Mouse (Mus musculus) MEL (cell line): Measurements from ENCODE around the gene Limch1. TPM values are rescaled to one million over a fixed set of nuclear protein-coding genes. Genes with fewer than 3 reads are reported as not detected.

Source experiments
- DNase-seq: peaks from one replicate; pipeline ENCODE4 v3.0.0; 2011; ENCODE audit warnings: low read depth, low spot score
- H3K27ac ChIP-seq: 2 replicates; pipeline ENCODE4 v1.5.1; 2012; ENCODE audit warnings: low read depth, mild to moderate bottlenecking, control low read depth, low read length, moderate library complexity; ENCODE audit not compliant: control insufficient read depth
- H3K27me3 ChIP-seq, 2 experiments: fragments of 150-350 bp in 1 of 2; sonication (generic) in 1 of 2; 2 replicates each; pipeline ENCODE4 v1.6.1; 2012; ENCODE audit warnings: low read length in 2 of 2, mild to moderate bottlenecking in 2 of 2, improper control_type of control experiment in 1 of 2, moderate library complexity in 1 of 2; ENCODE audit not compliant: insufficient read depth in 2 of 2, control insufficient read depth in 1 of 2
- H3K36me3 ChIP-seq, 2 experiments: 2 replicates each; pipeline ENCODE4 v1.6.1; 2012 to 2014; ENCODE audit warnings: low read length in 2 of 2, improper control_type of control experiment in 1 of 2, inconsistent platforms in 1 of 2, mild to moderate bottlenecking in 1 of 2; ENCODE audit not compliant: insufficient read depth in 2 of 2, control insufficient read depth in 1 of 2
- H3K4me1 ChIP-seq, 2 experiments: fragments of 150-350 bp in 1 of 2; sonication (generic) in 1 of 2; 2 replicates each; pipeline ENCODE4 v1.6.1; 2012; ENCODE audit warnings: low read length in 2 of 2, improper control_type of control experiment in 1 of 2, mild to moderate bottlenecking in 1 of 2; ENCODE audit not compliant: insufficient read depth in 2 of 2, control insufficient read depth in 1 of 2
- H3K4me3 ChIP-seq, 2 experiments: fragments of 150-350 bp in 1 of 2; sonication (generic) in 1 of 2; 2 replicates each; pipeline ENCODE4 v1.5.1; 2012; ENCODE audit warnings: low read depth in 2 of 2, low read length in 2 of 2, mild to moderate bottlenecking in 2 of 2, moderate library complexity in 2 of 2, control low read depth in 1 of 2, improper control_type of control experiment in 1 of 2; ENCODE audit not compliant: control insufficient read depth in 1 of 2, insufficient read depth in 1 of 2
- H3K79me2 ChIP-seq: 2 replicates; pipeline ENCODE4 v1.6.1; 2012; ENCODE audit warnings: mild to moderate bottlenecking, low read length, moderate library complexity; ENCODE audit not compliant: control insufficient read depth, poor library complexity, insufficient read depth
- H3K9ac ChIP-seq: 2 replicates; pipeline ENCODE4 v1.6.1; 2012; ENCODE audit warnings: low read depth, mild to moderate bottlenecking, control low read depth, low read length, moderate library complexity; ENCODE audit not compliant: control insufficient read depth, poor library complexity, severe bottlenecking
- H3K9me3 ChIP-seq: fragments of 150-350 bp; sonication (generic); replicated peaks from 2 replicates; pipeline ENCODE4 v1.6.1; 2012; ENCODE audit warnings: mild to moderate bottlenecking, low read length, improper control_type of control experiment, moderate library complexity; ENCODE audit not compliant: insufficient read depth
- BHLHE40 ChIP-seq: IDR thresholded peaks from 2 replicates; pipeline ENCODE4 v1.6.1; 2012; ENCODE audit warnings: low read depth, mild to moderate bottlenecking, inconsistent platforms, low read length, improper control_type of control experiment, borderline replicate concordance
- CHD1 ChIP-seq: IDR thresholded peaks from 2 replicates; pipeline ENCODE4 v1.6.1; 2012; ENCODE audit warnings: low read depth, mild to moderate bottlenecking, inconsistent platforms, low read length, improper control_type of control experiment
- CHD2 ChIP-seq: IDR thresholded peaks from 2 replicates; pipeline ENCODE4 v1.6.1; 2011; ENCODE audit warnings: low read length, improper control_type of control experiment
- CTCF ChIP-seq, 3 experiments: IDR thresholded peaks in 2 of 3; conservative IDR thresholded peaks in 1 of 3; 2 replicates each; pipeline ENCODE4 v1.5.1; 2011 to 2012; ENCODE audit warnings: low read length in 3 of 3, low read depth in 2 of 3, mild to moderate bottlenecking in 2 of 3, improper control_type of control experiment in 1 of 3, inconsistent platforms in 1 of 3, mixed read lengths in 1 of 3, moderate library complexity in 1 of 3; ENCODE audit not compliant: control insufficient read depth in 1 of 3, insufficient read depth in 1 of 3, poor library complexity in 1 of 3, severe bottlenecking in 1 of 3
- E2F4 ChIP-seq: IDR thresholded peaks from 2 replicates; pipeline ENCODE4 v1.6.1; 2011; ENCODE audit warnings: low read depth, low read length, improper control_type of control experiment, borderline replicate concordance
- EP300 ChIP-seq, 2 experiments: IDR thresholded peaks; 2 replicates each; pipeline ENCODE4 v1.6.1; 2011; ENCODE audit warnings: improper control_type of control experiment in 2 of 2, low read length in 2 of 2, low read depth in 1 of 2, mild to moderate bottlenecking in 1 of 2
- ETS1 ChIP-seq: IDR thresholded peaks from 2 replicates; pipeline ENCODE4 v1.6.1; 2012; ENCODE audit warnings: low read depth, mild to moderate bottlenecking, inconsistent platforms, low read length, improper control_type of control experiment, moderate library complexity
- GABPA ChIP-seq: IDR thresholded peaks from 2 replicates; pipeline ENCODE4 v1.6.1; 2012; ENCODE audit warnings: low read depth, mild to moderate bottlenecking, inconsistent platforms, low read length, improper control_type of control experiment, moderate library complexity
- JUND ChIP-seq: IDR thresholded peaks from 2 replicates; pipeline ENCODE4 v1.6.1; 2011; ENCODE audit warnings: low read depth, mild to moderate bottlenecking, improper control_type of control experiment, low read length
- MAFK ChIP-seq: IDR thresholded peaks from 2 replicates; pipeline ENCODE4 v1.6.1; 2011; ENCODE audit warnings: low read depth, mild to moderate bottlenecking, low read length, improper control_type of control experiment, borderline replicate concordance
- MAZ ChIP-seq: IDR thresholded peaks from 2 replicates; pipeline ENCODE4 v1.6.1; 2012; ENCODE audit warnings: low read depth, mild to moderate bottlenecking, inconsistent platforms, low read length, improper control_type of control experiment
- MEF2A ChIP-seq: IDR thresholded peaks from 2 replicates; pipeline ENCODE4 v1.6.1; 2014; ENCODE audit warnings: low read depth, mild to moderate bottlenecking, inconsistent platforms, low read length, improper control_type of control experiment; ENCODE audit not compliant: poor library complexity, insufficient replicate concordance, severe bottlenecking; ENCODE audit errors: extremely low read depth
- MXI1 ChIP-seq: IDR thresholded peaks from 2 replicates; pipeline ENCODE4 v1.6.1; 2011; ENCODE audit warnings: mild to moderate bottlenecking, low read depth, low read length, improper control_type of control experiment
- MYB ChIP-seq: IDR thresholded peaks from 2 replicates; pipeline ENCODE4 v1.6.1; 2011; ENCODE audit warnings: mild to moderate bottlenecking, low read depth, low read length, improper control_type of control experiment
- MYC ChIP-seq: IDR thresholded peaks from 2 replicates; pipeline ENCODE4 v1.6.1; 2011; ENCODE audit warnings: low read depth, mild to moderate bottlenecking, low read length, improper control_type of control experiment, moderate library complexity
- NELFE ChIP-seq: IDR thresholded peaks from 2 replicates; pipeline ENCODE4 v1.6.1; 2011; ENCODE audit warnings: low read depth, low read length, improper control_type of control experiment
- NRF1 ChIP-seq: IDR thresholded peaks from 2 replicates; pipeline ENCODE4 v1.6.1; 2014; ENCODE audit warnings: low read depth, mild to moderate bottlenecking, inconsistent platforms, low read length, improper control_type of control experiment, moderate library complexity; ENCODE audit not compliant: poor library complexity, insufficient read depth, severe bottlenecking
- POLR2AphosphoS2 ChIP-seq: IDR thresholded peaks from 2 replicates; pipeline ENCODE4 v1.6.1; 2011; ENCODE audit warnings: low read length, improper control_type of control experiment
- POLR2AphosphoS5 ChIP-seq: IDR thresholded peaks from 2 replicates; pipeline ENCODE4 v1.6.1; 2012; ENCODE audit warnings: low read depth, borderline replicate concordance, mild to moderate bottlenecking, inconsistent platforms, low read length, moderate library complexity, mixed read lengths
- RCOR1 ChIP-seq: IDR thresholded peaks from 2 replicates; pipeline ENCODE4 v1.6.1; 2012; ENCODE audit warnings: low read depth, mild to moderate bottlenecking, inconsistent platforms, low read length, improper control_type of control experiment
- SIN3A ChIP-seq: IDR thresholded peaks from 2 replicates; pipeline ENCODE4 v1.6.1; 2012; ENCODE audit warnings: low read length, improper control_type of control experiment, inconsistent platforms
- SMC3 ChIP-seq: IDR thresholded peaks from 2 replicates; pipeline ENCODE4 v1.6.1; 2011; ENCODE audit warnings: low read depth, low read length, improper control_type of control experiment
- TBP ChIP-seq: IDR thresholded peaks from 2 replicates; pipeline ENCODE4 v1.8.0; 2011; ENCODE audit warnings: low read depth, low read length, improper control_type of control experiment
- UBTF ChIP-seq: IDR thresholded peaks from 2 replicates; pipeline ENCODE4 v1.6.1; 2012; ENCODE audit warnings: low read depth, mild to moderate bottlenecking, inconsistent platforms, low read length, improper control_type of control experiment, moderate library complexity, borderline replicate concordance; ENCODE audit not compliant: insufficient read depth
- USF1 ChIP-seq: IDR thresholded peaks from 2 replicates; pipeline ENCODE4 v1.6.1; 2014; ENCODE audit warnings: low read depth, mild to moderate bottlenecking, inconsistent platforms, low read length, improper control_type of control experiment, moderate library complexity
- ZC3H11A ChIP-seq: IDR thresholded peaks from 2 replicates; pipeline ENCODE4 v1.6.1; 2012; ENCODE audit warnings: low read depth, mild to moderate bottlenecking, inconsistent platforms, low read length, improper control_type of control experiment
- ZKSCAN1 ChIP-seq: IDR thresholded peaks from 2 replicates; pipeline ENCODE4 v1.6.1; 2012; ENCODE audit warnings: low read depth, mild to moderate bottlenecking, inconsistent platforms, low read length, improper control_type of control experiment, moderate library complexity
- ZNF384 ChIP-seq: IDR thresholded peaks from 2 replicates; pipeline ENCODE4 v1.6.1; 2012; ENCODE audit warnings: low read depth, mild to moderate bottlenecking, inconsistent platforms, low read length, improper control_type of control experiment
- polyA plus RNA-seq, 2 experiments: library from polyadenylated mRNA; stranded (reverse) in 1 of 2; unstranded in 1 of 2; fragments of >175 nt in 1 of 2; fragments of >200 nt in 1 of 2; gene quantifications; 2 replicates each; pipeline versions ENCODE4 v1.2.1 to v1.2.4; 2012; ENCODE audit warnings: low replicate concordance in 2 of 2, low read depth in 1 of 2; ENCODE audit not compliant: insufficient read length in 2 of 2, insufficient read depth in 1 of 2, missing spikeins in 1 of 2
- total RNA-seq: library from RNA; depleted of rRNA; stranded (reverse); fragments of 300-350 nt; gene quantifications from 2 replicates; pipeline ENCODE4 v1.2.3, GENCODE M21; 2012

Gene Limch1
- total and polyA plus RNA-seq, 3 experiments, result not detected

DNA sequence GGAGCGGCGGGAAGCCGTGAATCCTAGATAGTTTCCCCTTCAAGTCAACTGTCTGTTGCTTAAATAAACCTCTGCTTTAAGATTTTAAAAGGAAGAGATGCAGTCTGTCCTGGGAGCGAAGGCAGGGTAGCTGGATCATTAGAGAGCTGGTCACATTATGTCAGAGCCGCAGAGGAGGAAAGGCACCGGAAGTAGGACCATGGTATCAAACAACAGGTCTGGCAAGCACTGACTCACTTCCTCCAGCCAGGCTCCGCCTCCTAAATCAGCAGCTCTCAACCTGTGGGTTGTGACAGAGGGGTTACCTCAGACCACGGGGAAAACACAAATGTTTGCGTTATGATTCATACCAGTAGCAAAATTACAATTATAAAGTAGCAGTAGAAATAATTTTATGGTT lies 318.0 kb downstream of the Limch1 start:
- DNase-seq, result no peak
- H3K27ac ChIP-seq, result no peak overlapping the region
- no peaks in the 10 kb centered on the region for H3K9me3 ChIP-seq
- no peaks in the 10 kb centered on the region for H3K36me3 ChIP-seq
- TF ChIP-seq SMC3, result no peak
- TF ChIP-seq MYC, result no peak
- no peak for TF ChIP-seq ZC3H11A
- no peak for TF ChIP-seq BHLHE40
- TF ChIP-seq JUND, result no peak
- TF ChIP-seq POLR2AphosphoS5, result no peak
- TF ChIP-seq EP300 (IDR thresholded peaks at IDR 0.05; ENCODE audit: low read depth in 1 of 2, low read length in 2 of 2), result no peak
- no peak for TF ChIP-seq TBP
- TF ChIP-seq NRF1, result no peak
- TF ChIP-seq MEF2A, result no peak
- TF ChIP-seq USF1, result no peak
- no peak for TF ChIP-seq NELFE
- no peak for TF ChIP-seq RCOR1
- TF ChIP-seq ZKSCAN1, result no peak
- TF ChIP-seq, all 39 proteins: peak for 0
- H3K4me3 ChIP-seq, result no peak overlapping the region
- no peaks in the 10 kb centered on the region for H3K79me2 ChIP-seq
- no peaks in the 10 kb centered on the region for H3K27me3 ChIP-seq
- H3K4me1 ChIP-seq, result no peaks in the 10 kb centered on the region
- H3K9ac ChIP-seq, result no peak overlapping the region

DNA sequence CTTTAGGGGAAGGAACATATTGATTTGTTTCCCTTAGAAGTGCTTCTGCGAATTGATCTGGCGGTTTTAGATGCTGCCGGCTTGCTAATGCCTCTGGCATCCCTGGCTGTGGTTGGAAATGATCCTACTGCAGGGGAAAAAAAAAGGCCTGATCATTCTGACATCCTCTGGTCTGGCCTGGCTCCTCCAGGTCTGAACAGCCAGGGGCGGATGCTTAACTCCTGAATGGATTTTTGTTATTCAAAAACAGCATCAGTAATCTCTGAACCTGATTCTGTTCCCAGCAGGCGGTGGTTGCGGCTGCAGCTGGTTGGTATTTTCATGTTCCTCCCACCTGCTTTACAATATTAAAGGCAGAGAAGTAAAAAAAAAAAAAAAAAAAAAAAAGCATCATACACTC lies 337.5 kb downstream of the Limch1 start:
- Histone ChIP-seq H3K27me3 (no peaks in the 10 kb centered on the region), H3K9me3 (no peaks in the 10 kb centered on the region), H3K36me3 (no peaks in the 10 kb centered on the region)
- no peak for DNase-seq
- TF ChIP-seq NELFE, result no peak
- no peak for TF ChIP-seq MAZ
- no peak for TF ChIP-seq GABPA
- TF ChIP-seq ZNF384, result no peak
- no peak for TF ChIP-seq POLR2AphosphoS2
- no peak for TF ChIP-seq BHLHE40
- no peak for TF ChIP-seq EP300 (IDR thresholded peaks at IDR 0.05; ENCODE audit: low read depth in 1 of 2, low read length in 2 of 2)
- no peak for TF ChIP-seq CHD2
- TF ChIP-seq E2F4, result no peak
- TF ChIP-seq ZC3H11A, result no peak
- TF ChIP-seq ETS1, result no peak
- no peak for TF ChIP-seq CHD1
- no peak for TF ChIP-seq RCOR1
- TF ChIP-seq MYB, result no peak
- no peak for TF ChIP-seq MAFK
- TF ChIP-seq MXI1, result no peak
- no peak for TF ChIP-seq UBTF
- TF ChIP-seq CTCF (IDR thresholded peaks at IDR 0.05 in 2 of 3, conservative IDR thresholded peaks at IDR 0.05 in 1 of 3; ENCODE audit: control insufficient read depth in 1 of 3, insufficient read depth in 1 of 3, low read depth in 2 of 3, low read length in 3 of 3, poor library complexity in 1 of 3, severe bottlenecking in 1 of 3), result no peak
- TF ChIP-seq SIN3A, result no peak
- TF ChIP-seq, all 39 proteins: peak for 0
- Histone ChIP-seq H3K27ac (no peak overlapping the region), H3K4me3 (no peak overlapping the region), H3K4me1 (no peaks in the 10 kb centered on the region), H3K79me2 (no peaks in the 10 kb centered on the region), H3K9ac (no peak overlapping the region)
